Mouse (Mus musculus): ENCODE measurements around the gene Bicc1.

DNA sequence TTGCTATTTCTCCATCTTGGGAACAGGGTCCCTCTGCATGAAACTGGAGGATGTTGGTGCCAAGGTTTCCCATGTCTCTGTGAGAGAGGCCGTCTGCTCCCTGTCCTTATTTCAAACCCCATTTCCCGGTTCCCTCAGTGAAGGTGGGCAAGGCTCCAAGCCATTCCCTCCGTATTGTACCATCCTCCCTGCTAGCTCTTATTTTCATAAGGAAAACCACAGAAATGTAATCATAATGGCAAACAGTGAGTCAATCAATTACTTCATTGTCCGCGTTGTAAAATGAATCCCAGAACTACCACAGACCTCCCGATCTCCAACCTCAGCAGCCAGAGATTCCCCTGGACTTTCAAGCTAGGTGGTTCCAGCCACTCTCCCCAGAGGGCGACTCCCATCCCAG is 25.6 kb upstream of the Bicc1 start:
- no peak for TF ChIP-seq CTCF (conservative IDR thresholded peaks at IDR 0.05; ENCODE audit: low read length)
- TF ChIP-seq NANOG (IDR thresholded peaks at IDR 0.05; ENCODE audit: borderline replicate concordance, low read length) = no peak
- TF ChIP-seq POU5F1 (IDR thresholded peaks at IDR 0.05; ENCODE audit: borderline replicate concordance, low read length) = no peak

Data from E14TG2a.4 (cell line).